Mouse (Mus musculus) gastrocnemius, adult 8-10 months (tissue): Measurements from ENCODE around the gene Gm19402. TPM values are rescaled to one million over a fixed set of nuclear protein-coding genes. Genes with fewer than 3 reads are reported as not detected.

ENCODE experiments used
- DNase-seq, 2 experiments: peaks; one replicate each; pipeline ENCODE4 v3.0.0; 2022; ENCODE audit warnings: low spot score in 2 of 2
- microRNA-seq: library from miRNA; unstranded; fragments of <30 nt; microRNA quantifications from one replicate; pipeline ENCODE4 v1.2.0, GENCODE M21; 2022
- total RNA-seq, 4 experiments: library from RNA; stranded (reverse); gene quantifications; 2 replicates each; pipeline ENCODE4 v1.2.4; 2022

Gm19402 gene
- total RNA-seq, 4 experiments from 2014 or later = not detected

DNA sequence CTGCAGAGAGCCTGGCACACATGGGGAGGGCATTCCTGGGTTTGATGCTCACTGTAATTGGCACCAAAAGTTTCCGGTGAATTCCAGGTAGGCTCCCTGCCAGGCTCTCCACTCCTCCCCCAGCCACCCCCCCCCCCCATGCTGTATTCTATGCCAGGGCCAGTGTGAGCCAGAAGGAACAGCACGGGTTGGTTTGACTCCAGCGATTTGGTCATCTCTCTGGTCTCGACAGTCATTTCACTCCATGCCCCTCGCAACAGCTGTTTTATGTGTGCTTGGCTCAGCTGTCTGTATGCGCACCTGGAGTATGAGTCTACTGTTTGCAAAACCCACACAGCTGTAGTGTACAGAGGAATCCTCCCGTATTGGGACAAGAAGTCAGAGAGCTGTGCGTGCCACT lies 24.2 kb downstream of the Gm19402 start:
- DNase-seq = no peak

DNA sequence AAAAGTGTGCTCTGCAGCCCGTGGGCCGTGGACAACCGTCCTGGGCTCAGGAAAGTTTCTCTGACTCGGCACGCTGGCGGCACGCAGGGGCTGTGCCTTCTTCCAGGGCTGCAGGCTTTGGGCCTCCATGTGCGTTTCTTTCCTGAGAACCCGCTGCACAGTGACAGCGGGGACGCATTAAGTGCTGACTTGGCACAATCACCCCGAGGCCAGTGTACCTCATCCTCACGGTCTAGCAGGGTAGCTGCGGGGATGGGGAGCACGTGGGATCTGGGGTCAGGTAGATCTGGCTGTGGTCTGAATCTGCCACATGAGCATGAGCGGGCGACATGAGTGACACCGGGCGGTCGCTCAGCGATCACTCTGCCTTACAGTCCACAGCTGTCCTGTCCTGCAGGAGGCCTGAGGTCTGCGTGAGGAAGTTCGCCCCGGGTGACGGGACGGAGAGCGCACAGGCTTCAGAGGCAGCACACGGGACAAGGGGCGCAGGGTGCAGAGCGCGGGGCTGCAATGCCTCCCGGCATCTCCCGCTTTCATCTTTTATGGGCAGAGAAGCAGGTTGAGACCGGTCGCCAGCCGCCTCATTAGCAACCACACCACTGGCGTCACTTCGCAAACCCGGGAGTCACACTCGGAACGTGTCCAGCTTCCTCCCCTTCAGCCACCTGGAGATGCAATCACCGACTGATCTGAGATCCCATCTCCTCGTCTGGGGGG lies 26.4 kb downstream of the Gm19402 start:
- DNase-seq = no peak

DNA sequence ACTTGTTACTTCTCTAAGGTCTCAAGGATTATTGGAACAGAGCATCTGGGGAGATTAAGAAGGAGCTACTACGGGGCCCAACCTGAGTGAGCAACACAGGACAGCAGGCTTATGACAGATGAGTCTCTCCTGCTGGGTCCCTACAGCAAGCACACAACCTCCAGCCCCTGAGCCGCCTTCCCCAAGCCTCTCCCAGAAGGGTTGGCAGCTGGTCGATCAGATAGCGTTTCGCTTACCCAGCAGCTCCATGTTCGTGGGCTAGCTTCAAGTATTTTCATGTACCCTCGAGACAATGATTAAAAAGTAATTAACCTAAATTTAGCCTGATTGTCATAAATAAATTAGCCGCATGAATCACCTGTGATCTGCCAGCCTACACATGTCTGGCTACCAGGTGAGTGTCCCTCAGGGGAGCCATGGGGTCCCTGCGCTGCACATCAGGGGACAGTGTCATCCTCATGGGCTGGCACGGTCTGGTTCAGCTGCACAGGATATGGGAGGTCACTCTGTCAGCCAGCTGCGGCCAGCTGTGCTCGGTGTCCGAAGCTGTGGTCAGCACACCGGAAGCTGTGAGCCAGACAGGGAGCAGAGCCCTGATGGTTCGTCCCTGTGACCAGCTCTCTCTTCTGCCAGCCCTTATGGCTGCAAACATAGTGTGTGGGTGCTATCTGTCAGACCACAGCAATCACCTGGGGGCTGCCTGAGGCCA lies 32.1 kb downstream of the Gm19402 start:
- no peak for DNase-seq

DNA sequence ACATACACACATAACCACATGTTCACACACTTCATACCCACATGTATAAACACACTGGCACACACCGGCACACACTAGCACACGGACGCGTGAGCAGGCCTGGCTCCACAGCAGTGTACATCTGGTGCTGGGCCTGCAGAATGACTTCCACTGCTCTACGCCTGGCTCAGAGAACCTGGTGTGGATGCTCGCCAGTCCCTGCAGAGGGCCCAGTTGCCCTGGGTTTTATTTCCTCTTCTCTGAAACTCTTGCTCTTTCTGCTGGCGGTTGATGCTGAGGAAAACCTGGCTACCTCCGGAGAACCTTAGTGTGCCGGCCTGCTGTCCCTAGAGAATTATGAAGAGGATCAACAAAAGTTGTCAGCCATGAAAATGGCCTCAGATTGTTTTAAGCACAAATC lies 38.5 kb downstream of the Gm19402 start:
- DNase-seq = no peak

DNA sequence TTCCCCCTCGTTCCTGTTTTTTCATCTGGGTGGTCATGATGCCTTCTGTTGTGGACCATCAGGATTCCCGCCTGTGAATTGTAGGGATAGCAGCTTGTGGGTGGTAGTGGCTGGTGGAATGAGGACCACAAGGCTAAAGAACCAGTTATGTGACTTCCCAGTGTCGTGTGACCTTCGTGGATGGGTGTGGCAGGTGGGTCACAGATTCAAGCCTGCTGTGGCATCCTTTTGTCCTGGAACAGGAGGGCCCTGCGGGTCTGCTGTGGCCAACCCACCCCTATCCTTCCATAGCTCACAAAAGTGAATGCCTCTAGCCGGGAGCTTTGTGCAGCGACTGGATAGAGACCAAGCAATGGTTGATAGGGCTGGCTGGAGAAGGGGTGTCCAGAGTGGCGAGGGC lies 42.7 kb downstream of the Gm19402 start:
- DNase-seq = no peak

DNA sequence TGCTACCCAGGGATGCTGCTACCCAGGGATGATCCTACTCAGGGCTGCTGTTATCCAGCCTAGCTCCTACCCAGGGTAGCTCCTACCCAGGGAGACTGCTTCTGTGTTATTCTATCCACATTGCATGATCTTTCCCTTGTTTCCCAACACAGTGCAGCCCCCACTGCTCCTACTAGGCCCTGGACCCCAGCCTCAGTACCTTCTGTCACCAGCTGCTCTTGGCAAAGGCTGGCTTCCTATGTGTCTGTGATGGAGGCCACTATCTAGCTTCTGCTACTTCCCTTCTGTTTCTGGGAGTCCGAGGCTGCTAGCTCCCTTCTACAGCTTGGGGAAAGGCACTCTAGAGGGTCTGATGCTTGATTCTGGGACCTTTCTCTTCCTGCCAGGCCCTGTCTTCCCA lies 43.1 kb downstream of the Gm19402 start:
- DNase-seq = no peak

DNA sequence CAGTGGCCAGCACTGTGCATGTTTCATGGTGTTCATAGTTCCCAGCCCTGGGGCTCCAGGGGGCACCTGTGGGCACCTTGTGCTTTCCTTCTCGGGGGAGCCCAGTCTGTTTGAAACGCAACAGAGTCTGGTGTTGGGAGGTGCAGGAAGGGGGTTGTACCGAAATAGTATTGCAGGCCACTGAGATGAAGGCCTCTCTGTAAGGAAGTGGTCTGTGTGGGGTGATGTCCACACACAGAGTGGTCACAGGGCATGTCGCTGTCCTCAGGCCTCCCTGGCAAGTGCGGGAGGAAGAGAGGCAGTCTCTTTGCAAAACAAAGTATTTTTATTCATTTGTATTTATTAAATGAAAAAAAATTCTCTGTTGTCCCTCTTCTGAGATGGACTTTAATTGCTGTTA lies 45.0 kb downstream of the Gm19402 start:
- DNase-seq = no peak

DNA sequence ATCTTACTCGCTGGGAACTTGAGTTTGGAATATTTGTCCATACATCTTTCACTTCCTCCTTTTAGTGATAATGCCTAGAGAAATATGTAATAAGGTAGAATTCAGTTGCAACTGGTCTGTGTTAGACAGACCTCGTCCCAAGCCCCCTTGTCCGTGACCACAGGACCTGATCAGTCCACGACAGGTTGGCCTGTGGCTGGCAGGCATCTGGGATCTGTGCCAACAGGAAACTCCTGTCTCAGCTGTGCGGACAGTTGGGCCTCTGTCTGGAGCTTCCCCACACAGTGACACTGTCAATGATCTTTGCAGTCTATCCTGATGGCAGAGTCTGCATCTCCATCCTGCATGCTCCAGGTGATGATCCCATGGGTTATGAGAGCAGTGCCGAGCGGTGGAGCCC lies 47.4 kb downstream of the Gm19402 start:
- no peak for DNase-seq

Small RNA genes lying within 50 kb of the gene (microRNA-seq; reads per million reads assigned to microRNA genes)
- 23.3 reads per million, percentile 23 among the genes with 10 or more reads in this experiment for gene Mir1930

Other genes starting within 250 kb of the Gm19402 start
- 1 to 10 TPM; 4.4 to 7.3 (median 5.9) TPM for gene Fam207a, start 175.0 kb downstream of the Gm19402 start, total RNA-seq
- under 1 TPM; 0.48 to 0.99 (median 0.88) TPM for gene Itgb2, start 160.5 kb downstream of the Gm19402 start, total RNA-seq
- gene Pttg1ip, start 109.0 kb downstream of the Gm19402 start, total RNA-seq = 10 to 100 TPM; 15.4 to 30.1 (median 25.8) TPM
- gene Sumo3, start 84.7 kb downstream of the Gm19402 start, total RNA-seq = 10 to 100 TPM; 38.7 to 59.9 (median 41.6) TPM
- 10 to 100 TPM in 2 of 4 experiments, 1 to 10 TPM in 2; 5.7 to 18.3 (median 11.6) TPM for gene Gm49325, start 84.6 kb downstream of the Gm19402 start, total RNA-seq
- 100 to 1,000 TPM in 2 of 4 experiments, 10 to 100 TPM in 2; 81.6 to 141 (median 104) TPM for gene Ube2g2, start 68.5 kb downstream of the Gm19402 start, total RNA-seq
- gene Tspear, start 4.2 kb downstream of the Gm19402 start, total RNA-seq = not detected
- gene Gm9508, start 6.5 kb upstream of the Gm19402 start, total RNA-seq = not detected
- gene Gm10272, start 15.9 kb upstream of the Gm19402 start, total RNA-seq = not detected
- gene Gm10024, start 20.7 kb upstream of the Gm19402 start, total RNA-seq = not detected
- not detected for gene Gm10142, start 25.1 kb upstream of the Gm19402 start, total RNA-seq
- gene Krtap12-1, start 29.8 kb upstream of the Gm19402 start, total RNA-seq = not detected
- not detected for gene Gm10100, start 35.7 kb upstream of the Gm19402 start, total RNA-seq
- gene Gm18596, start 51.9 kb upstream of the Gm19402 start, total RNA-seq = not detected
- gene Gm9736, start 60.6 kb upstream of the Gm19402 start, total RNA-seq = not detected
- gene Gm3233, start 68.9 kb upstream of the Gm19402 start, total RNA-seq = not detected
- gene Gm3238, start 80.6 kb upstream of the Gm19402 start, total RNA-seq = not detected
- gene Gm7138, start 86.2 kb upstream of the Gm19402 start, total RNA-seq = not detected
- gene Gm3250, start 91.8 kb upstream of the Gm19402 start, total RNA-seq = not detected
- not detected for gene Gm7137, start 97.4 kb upstream of the Gm19402 start, total RNA-seq
- gene Gm9639, start 104.3 kb upstream of the Gm19402 start, total RNA-seq = not detected
- not detected for gene Gm19668, start 108.4 kb upstream of the Gm19402 start, total RNA-seq
- gene Gm9507, start 121.1 kb upstream of the Gm19402 start, total RNA-seq = not detected
- gene Gm2696, start 123.9 kb upstream of the Gm19402 start, total RNA-seq = not detected
- not detected for gene Krtap10-4, start 136.3 kb upstream of the Gm19402 start, total RNA-seq
- not detected for gene Krtap10-10, start 145.2 kb upstream of the Gm19402 start, total RNA-seq
- gene Gm36176, start 156.0 kb upstream of the Gm19402 start, total RNA-seq = not detected
- gene Gm10318, start 162.1 kb upstream of the Gm19402 start, total RNA-seq = not detected
- not detected for gene Gm3285, start 171.2 kb upstream of the Gm19402 start, total RNA-seq
- under 1 TPM; 0.07 to 0.49 (median 0.08) TPM for gene Lrrc3, start 211.8 kb upstream of the Gm19402 start, total RNA-seq